ENCODE assay signal across 8 mouse cellular contexts in the genomic region with DNA sequence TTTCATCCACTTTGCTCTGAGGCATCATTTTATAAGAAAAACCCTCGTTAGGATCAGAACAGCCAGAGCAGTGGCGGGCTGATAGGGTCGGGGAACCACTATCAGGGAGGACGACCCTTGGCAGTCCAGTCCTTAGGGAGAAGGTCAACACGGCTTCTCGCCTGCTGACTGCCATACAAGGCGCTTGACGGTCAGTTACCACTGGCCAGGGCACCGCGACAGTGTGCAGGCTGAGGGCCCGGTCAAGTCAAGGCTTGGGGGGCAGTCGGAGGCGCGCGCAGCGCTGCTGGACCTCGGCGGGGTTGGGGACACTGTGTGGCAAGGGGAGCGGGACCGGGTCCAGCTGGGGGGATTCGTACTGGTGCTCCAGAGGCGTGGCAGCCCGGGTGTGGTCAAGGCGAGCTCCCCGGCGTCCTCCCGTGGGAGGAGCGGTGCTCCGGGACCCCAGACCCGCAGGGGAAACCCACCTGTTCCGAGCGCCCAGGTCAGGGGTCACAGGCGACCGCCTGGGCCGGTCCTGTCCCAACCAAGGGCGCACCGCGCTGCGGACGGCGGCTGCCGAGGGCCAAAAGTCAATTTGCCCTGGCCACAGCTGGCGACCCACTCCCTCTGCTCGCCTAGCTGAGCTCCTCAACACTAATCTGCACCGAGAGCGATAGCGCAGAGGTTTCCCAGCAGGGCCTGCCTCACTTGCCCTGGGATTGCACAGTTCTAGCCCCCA. TPM values are rescaled to one million over a fixed set of nuclear protein-coding genes. Genes with fewer than 3 reads are reported as not detected.
DNase-seq lines count a peak whose midpoint lies in the region; ATAC-seq and TF ChIP-seq lines count a peak whose summit lies in the region.

Gene Sec31b (minus strand): TSS at position 544 of the 721 bp plus-strand sequence.

- H3K36me3 ChIP-seq in thymus, adult 2 months (ENCODE audit: control insufficient read depth, insufficient read depth, low read length) = peaks cover 23% of the 10 kb centered on the region
- H3K36me3 ChIP-seq in embryonic facial prominence, embryonic 10.5 days (replicated peaks) = peaks cover 29% of the 10 kb centered on the region
- peaks cover 22% of the 10 kb centered on the region for H3K36me3 ChIP-seq in heart, embryonic 11.5 days (ENCODE audit: control insufficient read depth, insufficient read depth, low read length)
- peaks cover 22% of the 10 kb centered on the region for H3K36me3 ChIP-seq in kidney, embryonic 14.5 days (ENCODE audit: control insufficient read depth, insufficient read depth, low read length)

- H3K4me1 ChIP-seq in thymus, adult 2 months (replicated peaks; ENCODE audit: control insufficient read depth, insufficient read depth, low read length) = 0 out of 2 replicates have a peak, but pooled peaks cover 5% of the 10 kb centered on the region
- H3K4me1 ChIP-seq in embryonic facial prominence, embryonic 10.5 days = peaks cover 8% of the 10 kb centered on the region
- H3K4me1 ChIP-seq in heart, embryonic 11.5 days (ENCODE audit: control insufficient read depth, insufficient read depth, low read length) = no peaks in the 10 kb centered on the region; the same call in 1 of the 2 replicates
- H3K4me1 ChIP-seq in kidney, embryonic 14.5 days (ENCODE audit: control insufficient read depth, insufficient read depth, low read length) = peaks cover 6% of the 10 kb centered on the region; the same call in 1 of the 2 replicates

- H3K9me3 ChIP-seq in embryonic facial prominence, embryonic 10.5 days = peaks cover 5% of the 10 kb centered on the region; the same call in 1 of the 2 replicates
- peaks cover 5% of the 10 kb centered on the region; the same call in 1 of the 2 replicates for H3K9me3 ChIP-seq in heart, embryonic 11.5 days (replicated peaks; ENCODE audit: control insufficient read depth, low read length)
- H3K9me3 ChIP-seq in kidney, embryonic 14.5 days (ENCODE audit: control insufficient read depth, low read length) = peaks cover 6% of the 10 kb centered on the region; the same call in 1 of the 2 replicates

- DNase-seq in thymus, adult 2 months = peak; percentile 11
- DNase-seq in thymus, postnatal 10 days (ENCODE audit: low spot score in 2 of 2) = no peak
- peak; percentile 77 for DNase-seq in embryonic facial prominence, embryonic 10.5 days (ENCODE audit: low spot score)
- DNase-seq in lung, postnatal 10 days = peak; percentile 59
- DNase-seq in ovary, postnatal 36 days (ENCODE audit: low spot score) = peak; percentile 58
- no peak for DNase-seq in left cerebral cortex, adult 8-10 months (ENCODE audit: low spot score in 2 of 2)

- WGBS in thymus, adult 2 months = 8% methylated on average over 47 of the region's 47 CpGs
- under 1% methylated on average over 47 of the region's 47 CpGs for WGBS in embryonic facial prominence, embryonic 10.5 days
- under 1% methylated on average over 47 of the region's 47 CpGs for WGBS in heart, embryonic 11.5 days (ENCODE audit: insufficient replicate concordance)
- WGBS in kidney, embryonic 14.5 days = under 1% methylated on average over 47 of the region's 47 CpGs

- peak within 1 kb of the TSS; percentile 64 for H3K9ac ChIP-seq in heart, embryonic 11.5 days (ENCODE audit: low read depth, low read length)
- peak within 1 kb of the TSS; percentile 54 for H3K9ac ChIP-seq in kidney, embryonic 14.5 days (ENCODE audit: low read depth, low read length)

- H3K4me2 ChIP-seq in heart, embryonic 11.5 days = peak within 1 kb of the TSS; percentile 86
- H3K4me2 ChIP-seq in kidney, embryonic 14.5 days (replicated peaks; ENCODE audit: low read depth, low read length) = peak within 1 kb of the TSS; percentile 90

- no peak for TF ChIP-seq POLR2A in thymus, adult 2 months (IDR thresholded peaks at IDR 0.05; ENCODE audit: control insufficient read depth, extremely low read depth, insufficient read depth, low read length, poor library complexity)

- no peak for TF ChIP-seq CTCF in thymus, adult 2 months (IDR thresholded peaks at IDR 0.05; ENCODE audit: borderline replicate concordance, control insufficient read depth, extremely low read depth, insufficient read depth, low read length, poor library complexity)

- H3K27ac ChIP-seq in thymus, adult 2 months (ENCODE audit: control insufficient read depth, insufficient read depth, low read length) = no peak within 1 kb of the TSS
- peak within 1 kb of the TSS; percentile 78 for H3K27ac ChIP-seq in embryonic facial prominence, embryonic 10.5 days (replicated peaks)
- no peak within 1 kb of the TSS for H3K27ac ChIP-seq in heart, embryonic 11.5 days (ENCODE audit: low read depth, low read length)
- H3K27ac ChIP-seq in kidney, embryonic 14.5 days (ENCODE audit: low read depth, low read length) = no peak within 1 kb of the TSS

- peaks cover 6% of the 10 kb centered on the region for H3K27me3 ChIP-seq in thymus, adult 2 months (ENCODE audit: control insufficient read depth, insufficient read depth, low read length)
- H3K27me3 ChIP-seq in embryonic facial prominence, embryonic 10.5 days (replicated peaks; ENCODE audit: low read depth, poor library complexity, severe bottlenecking) = peaks cover 35% of the 10 kb centered on the region
- H3K27me3 ChIP-seq in heart, embryonic 11.5 days (ENCODE audit: control insufficient read depth, insufficient read depth, low read length) = 0 out of 2 replicates have a peak, but pooled peaks cover 3% of the 10 kb centered on the region
- no peaks in the 10 kb centered on the region for H3K27me3 ChIP-seq in kidney, embryonic 14.5 days (ENCODE audit: control insufficient read depth, insufficient read depth, low read length)

- ATAC-seq in heart, embryonic 11.5 days (replicated peaks; ENCODE audit: insufficient number of reproducible peaks, low FRiP score, low TSS enrichment) = 0 out of 2 replicates have a peak, but pooled peaks have one; percentile 42
- ATAC-seq in kidney, embryonic 14.5 days (ENCODE audit: low FRiP score, low TSS enrichment) = peak; percentile 70

- peak within 1 kb of the TSS; percentile 10; the same call in 1 of the 2 replicates for H3K4me3 ChIP-seq in thymus, adult 2 months (ENCODE audit: control insufficient read depth, insufficient read depth, low read length)
- peak within 1 kb of the TSS; percentile 68 for H3K4me3 ChIP-seq in embryonic facial prominence, embryonic 10.5 days
- peak within 1 kb of the TSS; percentile 67 for H3K4me3 ChIP-seq in heart, embryonic 11.5 days (ENCODE audit: low read depth, low read length)
- peak within 1 kb of the TSS; percentile 55 for H3K4me3 ChIP-seq in kidney, embryonic 14.5 days (ENCODE audit: low read length)

RNA-seq across cellular contexts. Expression of gene Sec31b, which starts in this region (rescaled TPM):
- 15.4 and 18.8 TPM in 2 replicates for polyA plus RNA-seq in thymus, adult 2 months (2012; rRNA removed)
- polyA plus RNA-seq in embryonic facial prominence, embryonic 10.5 days (2016; fragmentation: Nextera tagmentation; extraction: Ambion mirVana) = 0.66 and 0.97 TPM in 2 replicates
- polyA plus RNA-seq in heart, embryonic 11.5 days (2014; fragmentation: Nextera tagmentation; extraction: Ambion mirVana) = 1.1 and 1.2 TPM in 2 replicates
- 0.76 and 0.87 TPM in 2 replicates for polyA plus RNA-seq in kidney, embryonic 14.5 days (2014; fragmentation: Nextera tagmentation; extraction: Ambion mirVana)
- total RNA-seq in left cerebral cortex, adult 8-10 months (2022) = 1 to 10 TPM in 1 of 4 experiments, under 1 TPM in 3; 0.25 to 1.4 (median 0.51) TPM

Comparison
In these comparisons a context has a peak if more than half of its experiments do, and no peak if none do; other contexts are left out.
1. DNase-seq: peak in thymus, adult 2 months (single experiment), lung, postnatal 10 days (single experiment) and ovary, postnatal 36 days (single experiment); none in thymus, postnatal 10 days (0 of 2) and left cerebral cortex, adult 8-10 months (0 of 2).
2. Peak in DNase-seq, H3K4me3 ChIP-seq and H3K27ac ChIP-seq in embryonic facial prominence, embryonic 10.5 days; RNA of the gene not detected or under 1 TPM.
3. Peak in ATAC-seq, H3K4me3 ChIP-seq, H3K9ac ChIP-seq and H3K4me2 ChIP-seq in kidney, embryonic 14.5 days; RNA of the gene not detected or under 1 TPM.
4. H3K4me3 ChIP-seq: peak in every context shown above with its lines; median percentile 68 in embryonic facial prominence, embryonic 10.5 days; 67 in heart, embryonic 11.5 days; 55 in kidney, embryonic 14.5 days; 10 in thymus, adult 2 months.